Mouse (Mus musculus): ENCODE measurements around the gene Emg1. TPM values are rescaled to one million over a fixed set of nuclear protein-coding genes. Genes with fewer than 3 reads are reported as not detected.

Emg1 gene
- total RNA-seq, 2 experiments from 2014 or later, result 58.0 to 58.7 TPM

DNA sequence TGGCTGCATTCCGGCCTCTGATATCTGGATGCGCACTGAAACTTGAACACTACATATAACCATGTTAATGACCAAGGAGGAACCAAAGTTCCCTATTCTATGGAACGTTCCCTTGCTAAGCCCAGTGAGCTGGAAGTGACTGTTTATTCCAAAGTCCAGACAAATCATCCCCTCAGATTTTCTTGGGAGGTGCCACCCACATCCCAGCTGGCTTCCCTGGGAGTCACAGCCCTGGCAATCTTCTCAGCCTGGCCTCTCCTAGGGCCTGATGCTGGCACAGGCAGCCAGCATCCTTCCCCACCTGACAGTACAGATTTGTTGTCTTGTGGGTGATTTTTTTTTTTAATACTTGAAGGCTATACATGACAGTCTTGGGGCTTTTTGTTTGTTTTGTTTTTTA is 32.5 kb downstream of the Emg1 start:
- no peak for TF ChIP-seq CTCF (conservative IDR thresholded peaks at IDR 0.05)

DNA sequence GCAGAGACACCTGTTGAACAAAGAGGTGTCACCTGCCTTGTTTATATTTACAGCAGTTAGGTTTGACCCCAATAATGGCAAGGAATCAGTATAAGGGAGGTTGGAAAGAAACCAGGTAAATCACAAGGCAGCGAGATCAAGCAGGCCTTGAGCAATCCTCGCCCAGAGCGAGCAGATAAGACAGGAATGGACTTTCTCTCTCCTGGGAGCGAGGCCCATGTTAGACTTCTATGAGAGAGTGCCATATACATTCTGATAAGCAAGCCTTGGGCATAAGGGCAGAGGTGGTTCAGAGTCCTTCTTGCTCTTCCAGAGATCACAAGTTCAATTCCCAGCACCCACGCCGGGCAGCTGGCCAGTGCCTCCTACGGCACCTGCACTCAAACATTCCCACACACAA is 33.2 kb downstream of the Emg1 start:
- TF ChIP-seq CTCF (conservative IDR thresholded peaks at IDR 0.05), result no peak
- Histone ChIP-seq H3K4me3 (no peak overlapping the region), H3K27ac (no peak overlapping the region)
- no peak for DNase-seq (ENCODE audit: low spot score in 2 of 2)

More for the DNA sequence above, 32.5 kb downstream of the Emg1 start:
- no peak overlapping the region for H3K4me3 ChIP-seq
- DNase-seq (ENCODE audit: low spot score in 2 of 2), result no peak
- no peak overlapping the region for H3K27ac ChIP-seq

DNA sequence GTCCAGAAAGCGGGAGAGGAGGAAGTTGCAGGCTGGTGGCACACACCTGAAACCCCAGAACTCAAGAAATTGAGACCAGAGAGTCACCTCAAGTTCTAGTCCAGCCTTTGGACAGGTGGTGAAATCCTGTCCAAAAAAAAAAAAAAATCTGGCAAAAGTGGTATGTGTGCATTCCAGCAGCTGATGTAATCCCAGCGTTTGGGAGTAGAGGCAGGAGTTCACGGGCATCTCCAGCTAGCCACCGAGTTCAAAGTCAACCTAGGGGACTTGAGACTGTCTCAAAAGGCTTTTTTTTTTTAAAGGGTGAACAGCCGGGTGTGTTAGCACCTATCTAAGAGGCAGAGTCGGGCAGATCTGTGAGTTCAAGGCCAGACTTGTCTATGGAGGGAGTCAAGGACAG is 35.8 kb downstream of the Emg1 start:
- H3K27ac ChIP-seq, result no peak overlapping the region
- no peak overlapping the region for H3K4me3 ChIP-seq
- no peak for DNase-seq (ENCODE audit: low spot score in 2 of 2)
- TF ChIP-seq CTCF (conservative IDR thresholded peaks at IDR 0.05), result no peak

DNA sequence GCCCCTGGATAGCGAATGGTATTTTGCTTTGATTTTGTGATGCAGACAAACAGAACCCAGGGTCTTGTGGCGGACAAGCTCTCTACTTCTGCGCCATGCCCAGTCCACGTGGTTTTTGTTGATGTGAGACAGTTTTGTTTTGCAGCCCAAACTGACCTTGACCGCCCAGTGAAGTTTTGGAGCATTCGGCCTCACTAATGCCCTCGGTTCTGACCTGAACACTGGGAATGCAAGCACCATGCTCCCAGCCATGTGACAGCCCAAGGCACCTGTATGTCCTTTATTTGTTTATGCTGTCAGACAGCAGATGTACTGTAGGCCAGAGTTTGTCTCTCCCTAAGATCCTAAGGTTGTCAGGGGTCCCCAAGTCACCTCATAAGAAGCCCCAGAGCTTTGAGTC is 37.4 kb downstream of the Emg1 start:
- H3K27ac ChIP-seq, result no peak overlapping the region
- TF ChIP-seq CTCF (conservative IDR thresholded peaks at IDR 0.05), result no peak
- no peak for DNase-seq (ENCODE audit: low spot score in 2 of 2)
- H3K4me3 ChIP-seq, result no peak overlapping the region

DNA sequence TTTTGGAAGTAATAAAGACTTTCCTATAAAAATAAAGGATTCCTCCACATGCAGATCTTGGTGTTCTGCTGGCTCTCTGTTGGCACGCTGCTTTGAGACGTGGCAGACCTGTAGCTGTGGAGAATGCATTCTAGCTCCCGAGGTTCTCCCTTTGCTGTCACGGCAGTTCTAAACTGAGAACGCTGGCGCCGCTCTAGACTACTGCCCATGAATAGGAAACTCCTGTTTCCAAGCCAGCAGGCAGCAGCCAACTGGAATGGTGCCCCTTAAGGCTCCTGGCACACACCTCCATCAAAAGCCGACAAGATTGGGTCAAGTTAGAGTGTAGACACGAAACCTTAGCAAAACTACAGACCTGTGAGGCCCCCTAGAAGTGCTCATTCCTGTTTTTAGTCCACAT is 38.4 kb downstream of the Emg1 start:
- no peak overlapping the region for H3K4me3 ChIP-seq
- DNase-seq (ENCODE audit: low spot score in 2 of 2), result peak; percentile 17 to 33
- 0 out of 2 replicates have a peak, but pooled peaks have one; percentile 7 for TF ChIP-seq CTCF (conservative IDR thresholded peaks at IDR 0.05)
- peak overlapping the region; percentile 37 for H3K27ac ChIP-seq

DNA sequence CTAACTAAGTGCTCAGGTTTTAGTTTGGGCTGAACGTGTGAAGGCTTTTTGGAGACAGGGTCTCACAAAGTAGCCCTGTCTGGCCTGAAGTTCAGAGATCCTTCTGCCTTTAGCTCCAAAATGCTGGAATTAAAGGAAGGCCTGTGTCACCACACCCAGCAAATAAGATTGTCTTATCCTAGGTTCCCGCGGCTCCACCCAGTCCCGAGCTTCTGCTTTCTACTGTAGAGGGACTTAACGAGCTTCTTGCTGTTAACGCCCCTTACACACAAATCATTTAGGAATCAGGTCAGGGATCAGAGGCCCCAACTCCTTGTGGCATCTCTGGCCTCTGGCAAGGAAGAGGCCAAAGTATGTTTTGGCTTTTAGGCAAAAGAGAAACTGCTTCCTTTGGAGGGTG is 39.9 kb downstream of the Emg1 start:
- Histone ChIP-seq H3K27ac (peak overlapping the region; percentile 43; the same call in 1 of the 2 replicates), H3K4me3 (no peak overlapping the region)
- DNase-seq (ENCODE audit: low spot score in 2 of 2), result no peak
- no peak for TF ChIP-seq CTCF (conservative IDR thresholded peaks at IDR 0.05)

DNA sequence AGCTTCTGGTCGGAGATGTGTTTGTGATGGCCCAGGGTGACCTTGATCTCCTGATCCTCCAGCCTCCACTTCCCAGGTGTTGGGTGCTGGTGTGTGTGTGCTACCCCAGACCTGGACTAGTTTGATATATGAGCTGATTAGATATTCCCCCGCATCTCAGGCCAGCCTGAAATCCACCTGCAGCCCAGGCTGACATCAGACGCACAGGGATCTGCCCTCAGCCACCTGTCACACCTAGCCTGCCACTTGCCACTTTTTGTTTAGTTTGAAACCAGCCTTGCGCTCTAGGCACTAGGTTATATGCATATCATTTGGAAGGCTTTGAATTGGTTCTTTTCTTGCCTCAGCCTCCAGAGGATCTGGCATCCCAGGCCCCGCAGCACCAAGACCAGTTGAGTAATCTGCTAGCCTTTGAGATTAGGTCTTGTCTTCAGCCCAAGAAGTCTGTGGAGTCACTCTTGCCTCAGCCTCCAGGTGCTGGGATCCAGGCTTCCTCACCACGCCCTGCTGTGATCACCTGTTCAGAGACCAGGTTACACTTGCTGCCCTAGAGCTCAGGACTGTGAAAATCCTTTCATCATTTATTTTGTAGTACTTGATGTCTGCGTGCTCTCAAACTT is 41.6 kb downstream of the Emg1 start:
- no peak for DNase-seq (ENCODE audit: low spot score in 2 of 2)
- TF ChIP-seq CTCF (conservative IDR thresholded peaks at IDR 0.05), result no peak
- Histone ChIP-seq H3K4me3 (no peak overlapping the region), H3K27ac (peak overlapping the region; percentile 18; the same call in 1 of the 2 replicates)

DNA sequence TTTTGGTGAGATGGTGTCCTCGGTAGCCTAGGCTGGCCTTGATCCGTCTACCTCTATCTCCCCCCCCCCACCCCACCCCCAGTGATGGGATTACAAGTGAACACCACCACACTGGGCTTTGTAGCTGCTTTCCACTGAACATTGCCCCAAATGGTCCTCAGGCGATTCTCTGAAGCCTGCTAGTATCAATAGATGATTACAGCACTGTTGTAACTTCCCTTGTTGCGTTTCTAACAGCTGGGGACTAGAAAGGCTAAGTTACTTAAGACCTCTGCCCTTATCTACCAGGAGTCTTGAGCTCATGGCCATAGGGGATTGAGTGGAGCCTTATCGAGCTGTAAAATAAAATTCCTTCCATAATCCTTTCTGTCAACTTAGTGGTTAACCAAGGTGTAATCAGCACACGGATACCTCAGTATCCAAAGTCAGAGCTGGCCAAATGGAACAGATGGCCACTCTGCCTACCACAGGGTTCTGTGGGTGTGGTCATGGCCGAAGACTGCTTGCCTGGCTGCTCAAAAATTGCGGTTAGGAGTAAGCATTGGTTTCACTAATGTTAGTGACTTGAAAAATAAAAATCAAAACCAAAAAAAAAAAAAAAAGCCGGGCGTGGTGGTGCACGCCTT is 42.6 kb downstream of the Emg1 start:
- no peak for DNase-seq (ENCODE audit: low spot score in 2 of 2)
- Histone ChIP-seq H3K27ac (no peak overlapping the region), H3K4me3 (no peak overlapping the region)
- TF ChIP-seq CTCF (conservative IDR thresholded peaks at IDR 0.05), result no peak

DNA sequence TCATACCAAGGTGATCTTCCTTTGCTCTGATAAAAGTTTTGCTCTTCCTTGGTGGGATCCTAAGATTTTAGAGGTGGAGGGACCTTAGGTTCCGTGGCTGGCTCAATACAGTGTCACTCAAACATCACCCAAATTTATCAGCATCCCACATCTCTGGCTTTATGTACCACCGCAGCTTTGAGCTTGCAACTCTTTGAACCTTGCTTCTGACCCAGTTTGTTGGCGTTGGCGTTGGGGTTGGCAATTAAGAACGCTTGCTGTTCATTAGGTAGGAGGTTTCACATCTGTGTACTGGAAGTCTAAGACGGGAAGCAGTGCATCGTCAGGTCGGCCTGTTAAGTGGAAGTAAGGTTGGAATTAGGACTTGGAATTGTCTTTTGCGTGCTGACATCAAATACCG is 47.0 kb downstream of the Emg1 start:
- Histone ChIP-seq H3K4me3 (no peak overlapping the region), H3K27ac (no peak overlapping the region)
- no peak for DNase-seq (ENCODE audit: low spot score in 2 of 2)
- TF ChIP-seq CTCF (conservative IDR thresholded peaks at IDR 0.05), result no peak

DNA sequence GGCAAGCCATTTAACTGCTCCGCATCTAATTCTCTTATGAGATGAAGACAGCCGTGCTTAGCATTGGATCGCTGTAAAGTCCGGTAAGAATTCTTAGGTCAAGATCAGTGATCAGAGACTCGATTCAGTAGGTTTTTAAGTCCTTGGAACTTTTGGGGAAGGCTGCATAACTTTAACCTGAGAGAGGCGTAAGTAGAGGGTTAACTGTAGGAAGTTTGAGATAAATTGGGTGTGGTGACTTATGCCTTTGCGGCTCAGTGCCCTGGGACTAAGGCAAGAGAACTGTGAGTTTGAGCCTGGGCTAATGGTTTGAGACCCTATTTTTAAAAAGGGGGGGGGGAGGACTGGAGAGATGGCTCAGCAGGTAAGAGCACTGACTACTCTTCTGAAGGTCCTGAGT is 47.7 kb downstream of the Emg1 start:
- peak overlapping the region; percentile 74 for H3K4me3 ChIP-seq
- no peak for TF ChIP-seq CTCF (conservative IDR thresholded peaks at IDR 0.05)
- H3K27ac ChIP-seq, result no peak overlapping the region
- no peak for DNase-seq (ENCODE audit: low spot score in 2 of 2)

DNA sequence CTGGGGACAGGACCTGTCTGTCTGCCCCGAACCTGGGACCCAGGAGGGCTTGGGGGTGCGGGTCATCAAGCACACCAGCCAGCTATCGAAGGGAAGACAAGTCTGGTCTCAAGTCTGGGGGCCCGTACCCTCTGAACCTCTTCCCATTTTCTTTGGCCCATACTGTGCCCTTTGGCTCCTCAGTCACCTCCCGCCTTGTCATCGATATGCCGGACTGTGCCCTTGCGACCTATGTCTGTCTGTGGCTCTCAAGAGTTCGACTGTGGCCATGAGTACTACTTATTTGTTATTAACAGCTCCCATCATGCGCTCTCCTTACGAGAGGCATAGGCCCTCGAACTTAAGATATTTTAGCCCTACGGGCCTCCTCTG is 48.6 kb downstream of the Emg1 start:
- H3K4me3 ChIP-seq, result peak overlapping the region; percentile 74
- peak overlapping the region; percentile 95 for H3K27ac ChIP-seq
- no peak for TF ChIP-seq CTCF (conservative IDR thresholded peaks at IDR 0.05)
- DNase-seq (ENCODE audit: low spot score in 2 of 2), result no peak

DNA sequence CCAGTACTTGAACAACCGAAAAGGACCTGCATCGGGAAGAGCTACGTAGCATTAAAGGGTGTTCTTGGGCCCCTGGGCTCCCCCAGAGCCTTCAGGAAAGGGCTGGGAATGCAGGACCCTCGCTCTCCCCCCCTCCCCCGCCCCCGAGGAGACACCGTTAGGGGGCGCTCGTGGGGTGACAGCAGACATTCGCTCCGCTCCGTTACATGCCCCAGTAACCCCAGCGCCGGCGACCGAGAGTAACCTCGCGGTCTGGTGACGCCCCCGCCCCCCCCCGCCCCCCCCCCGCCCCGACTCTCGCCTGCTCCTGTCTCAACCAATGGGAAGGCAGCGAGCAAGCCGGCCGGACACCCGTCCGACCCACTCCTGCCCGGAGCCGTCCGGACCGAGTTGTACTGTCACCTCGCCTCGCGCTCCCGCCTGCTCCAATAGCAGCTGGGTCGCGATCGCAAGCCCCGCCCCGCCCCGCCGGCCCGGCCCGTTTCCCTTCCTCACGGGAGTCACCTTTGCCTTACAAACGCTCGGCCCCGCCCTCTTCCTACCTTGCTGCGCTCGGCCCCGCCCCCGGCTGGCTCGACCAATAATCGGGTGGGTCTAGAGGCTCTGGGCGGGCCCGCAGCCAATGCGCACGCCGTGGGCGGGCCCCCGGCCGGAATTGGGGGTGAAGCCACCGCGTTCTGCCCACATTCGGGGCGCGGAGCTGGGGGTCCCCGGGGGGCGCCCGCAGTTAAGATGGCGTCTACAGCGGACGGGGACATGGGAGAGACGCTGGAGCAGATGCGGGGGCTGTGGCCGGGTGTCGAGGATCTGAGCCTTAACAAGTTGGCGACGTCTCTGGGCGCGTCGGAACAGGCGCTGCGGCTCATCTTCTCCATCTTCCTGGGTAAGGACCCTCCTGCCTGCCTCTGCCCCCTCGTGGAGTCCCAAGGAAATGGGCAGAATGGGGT is 49.2 kb downstream of the Emg1 start, which contains the start of gene Lpcat3:
Gene Lpcat3 (plus strand): TSS at position 551 of the 947 bp plus-strand sequence.
- peak; percentile 97 for DNase-seq (ENCODE audit: low spot score in 2 of 2)
- Histone ChIP-seq H3K27ac (peak within 1 kb of the TSS; percentile 95), H3K4me3 (peak within 1 kb of the TSS; percentile 74)
- peak; percentile 85 for TF ChIP-seq CTCF (conservative IDR thresholded peaks at IDR 0.05)

DNA sequence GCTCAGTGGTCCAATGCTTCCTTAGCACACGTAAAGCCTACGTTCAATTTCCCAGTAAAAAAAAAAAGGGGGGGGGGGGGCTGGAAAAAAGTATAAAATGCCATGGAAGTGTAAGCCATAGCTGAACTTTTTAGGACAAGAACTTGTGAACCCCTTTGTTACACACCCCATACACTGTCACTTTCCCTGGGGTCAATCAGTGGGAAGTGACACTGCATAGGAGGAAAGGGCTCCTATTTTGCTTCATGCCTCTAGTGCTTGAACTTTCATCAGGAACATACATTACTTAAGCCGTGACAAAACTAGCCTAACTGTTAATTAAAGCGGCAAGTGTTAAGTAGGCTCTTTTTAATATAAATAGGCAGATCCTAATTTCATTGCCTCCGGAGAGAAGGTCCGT is 50.0 kb downstream of the Emg1 start:
- Histone ChIP-seq H3K4me3 (peak overlapping the region; percentile 74), H3K27ac (peak overlapping the region; percentile 95)
- DNase-seq (ENCODE audit: low spot score in 2 of 2), result no peak
- TF ChIP-seq CTCF (conservative IDR thresholded peaks at IDR 0.05), result no peak
